Mouse (Mus musculus) liver, embryonic 16.5 days (tissue): ENCODE measurements around the gene Vpreb2. TPM values are rescaled to one million over a fixed set of nuclear protein-coding genes. Genes with fewer than 3 reads are reported as not detected.

Source experiments
- ATAC-seq: fragments of 200-750 bp; cut with Nextera tagmentation; 2 replicates; pipeline ENCODE4 v1.8.0; 2017; ENCODE audit warnings: low read depth, mild to moderate bottlenecking, moderate number of reproducible peaks, moderate library complexity
- H3K27ac ChIP-seq: fragments of 300-500 bp; sonication (generic); 2 replicates; pipeline ENCODE4 v1.5.1; 2014; ENCODE audit warnings: mild to moderate bottlenecking, low read length
- H3K27me3 ChIP-seq: fragments of 300-500 bp; sonication (generic); 2 replicates; pipeline ENCODE4 v1.6.1; 2014; ENCODE audit warnings: low read depth, low read length, mixed read lengths; ENCODE audit not compliant: control insufficient read depth, insufficient read depth
- H3K36me3 ChIP-seq: fragments of 300-500 bp; sonication (generic); 2 replicates; pipeline ENCODE4 v1.6.1; 2014; ENCODE audit warnings: mild to moderate bottlenecking; ENCODE audit not compliant: control insufficient read depth, insufficient read depth
- H3K4me1 ChIP-seq: fragments of 300-500 bp; sonication (generic); 2 replicates; pipeline ENCODE4 v1.6.1; 2014; ENCODE audit warnings: low read depth, low read length, mixed read lengths; ENCODE audit not compliant: control insufficient read depth
- H3K4me2 ChIP-seq: fragments of 300-500 bp; sonication (generic); 2 replicates; pipeline ENCODE4 v1.6.1; 2014; ENCODE audit warnings: low read depth, low read length, mixed read lengths
- H3K4me3 ChIP-seq: fragments of 300-500 bp; sonication (generic); 2 replicates; pipeline ENCODE4 v1.5.1; 2014; ENCODE audit warnings: low read depth, mild to moderate bottlenecking, low read length
- H3K9ac ChIP-seq: fragments of 300-500 bp; sonication (generic); 2 replicates; pipeline ENCODE4 v1.6.1; 2014; ENCODE audit warnings: low read depth, low read length
- H3K9me3 ChIP-seq: fragments of 300-500 bp; sonication (generic); replicated peaks from 2 replicates; pipeline ENCODE4 v1.6.1; 2016; ENCODE audit warnings: low read length; ENCODE audit not compliant: control insufficient read depth
- WGBS: fragments of 180-500 bp; shearing (Covaris S2); extraction: QIAGEN DNeasy Blood & Tissue Kit; methylation state at CpG from one replicate; pipeline ENCODE4 v1.1.7; 2014; ENCODE audit not compliant: insufficient replicate concordance; 5-methylcytosine and 5-hydroxymethylcytosine counted together
- polyA plus RNA-seq: library from polyadenylated mRNA; unstranded; fragments of >200 nt; fragmentation: Nextera tagmentation; extraction: Ambion mirVana; gene quantifications from 2 replicates; pipeline ENCODE4 v1.2.1, GENCODE M21; 2015

Gene Vpreb2
- polyA plus RNA-seq: 2.3 and 2.5 TPM in 2 replicates

GRCm38 (mm10) chr16:17980128-17980527 lies at the start of gene Vpreb2:
Vpreb2 (plus strand) TSS chr16:17980428.
- Histone ChIP-seq H3K4me2 (no peak within 1 kb of the TSS), H3K27ac (no peak within 1 kb of the TSS), H3K4me3 (no peak within 1 kb of the TSS), H3K9ac (no peak within 1 kb of the TSS), H3K9me3 (no peaks in the 10 kb centered on the region), H3K4me1 (no peaks in the 10 kb centered on the region; the same call in 1 of the 2 replicates), H3K27me3 (no peaks in the 10 kb centered on the region), H3K36me3 (no peaks in the 10 kb centered on the region)
- ATAC-seq: no peak
- 37% methylated on average over 1 of the region's 1 CpGs for WGBS

DNA sequence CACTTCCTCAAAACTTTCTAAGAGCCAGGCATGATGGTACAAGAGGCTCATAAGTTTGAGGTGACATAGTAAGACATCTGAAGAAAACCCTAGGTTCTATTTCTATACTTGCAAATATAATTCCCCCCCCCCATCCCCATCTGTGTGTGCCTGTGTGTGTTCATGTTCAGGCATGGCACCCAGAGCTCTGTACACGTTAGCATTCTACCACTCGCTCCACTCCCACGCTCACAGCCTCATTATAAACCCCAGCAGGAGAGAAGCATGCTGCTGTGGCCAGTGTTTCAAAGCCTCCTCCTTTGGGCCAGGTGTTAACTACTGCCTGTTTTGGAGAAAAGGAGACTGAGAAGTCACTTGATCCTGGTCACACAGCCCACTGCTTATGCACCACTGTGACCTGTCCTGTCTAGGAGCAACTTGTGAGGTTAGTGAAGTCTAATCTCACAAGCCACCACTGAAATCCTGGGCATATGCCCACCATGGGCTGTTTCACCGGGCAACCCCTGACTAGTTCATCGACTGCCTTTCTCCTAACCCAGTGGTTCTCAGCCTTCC lies 48.2 kb upstream of the Vpreb2 start:
- Histone ChIP-seq H3K27ac (no peak overlapping the region), H3K4me1 (peaks cover 29% of the 10 kb centered on the region), H3K27me3 (no peaks in the 10 kb centered on the region), H3K9me3 (no peaks in the 10 kb centered on the region), H3K4me2 (no peak overlapping the region), H3K9ac (no peak overlapping the region), H3K36me3 (no peaks in the 10 kb centered on the region), H3K4me3 (no peak overlapping the region)
- 71% methylated on average over 5 of the region's 5 CpGs for WGBS
- ATAC-seq: no peak

- Histone ChIP-seq H3K9ac (no peak overlapping the region), H3K4me2 (no peak overlapping the region), H3K27ac (peak overlapping the region; percentile 76), H3K9me3 (no peaks in the 10 kb centered on the region), H3K27me3 (no peaks in the 10 kb centered on the region), H3K4me3 (no peak overlapping the region), H3K4me1 (peaks cover 28% of the 10 kb centered on the region), H3K36me3 (no peaks in the 10 kb centered on the region)
- peak; percentile 66 for ATAC-seq
- 28% methylated on average over 9 of the region's 9 CpGs for WGBS
Measured at GRCm38 (mm10) chr16:17933594-17934444, 46.4 kb upstream of the Vpreb2 start.

- no peak for ATAC-seq
- H3K4me1 ChIP-seq: peaks cover 31% of the 10 kb centered on the region
- 25% methylated on average over 3 of the region's 3 CpGs for WGBS
- peak overlapping the region; percentile 7; the same call in 1 of the 2 replicates for H3K27ac ChIP-seq
- H3K4me3 ChIP-seq: no peak overlapping the region
- H3K9ac ChIP-seq: no peak overlapping the region
- H3K36me3 ChIP-seq: no peaks in the 10 kb centered on the region
- no peak overlapping the region for H3K4me2 ChIP-seq
- no peaks in the 10 kb centered on the region for H3K9me3 ChIP-seq
- no peaks in the 10 kb centered on the region for H3K27me3 ChIP-seq
Measured at GRCm38 (mm10) chr16:17934445-17934910, 45.8 kb upstream of the Vpreb2 start.

DNA sequence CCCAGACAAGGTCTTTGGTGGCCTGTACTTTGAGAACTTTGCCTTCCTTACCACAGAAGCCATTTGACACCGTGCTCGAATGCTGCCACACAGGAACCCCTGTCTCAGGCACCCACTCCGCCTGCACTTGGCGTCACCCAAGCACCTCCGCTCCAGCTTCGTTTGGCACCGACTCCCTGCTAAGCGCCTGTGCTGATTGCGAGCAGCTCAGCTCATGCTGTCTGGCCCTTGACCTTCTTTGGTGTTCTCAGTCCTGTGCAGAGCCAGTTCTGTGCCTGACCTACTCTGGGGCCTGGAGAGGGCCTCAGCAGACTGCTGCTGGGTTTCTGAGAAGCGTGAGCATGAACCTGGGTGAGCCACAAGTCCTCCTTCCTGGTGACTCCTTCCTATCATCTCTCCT lies 43.5 kb upstream of the Vpreb2 start:
- ATAC-seq: no peak
- H3K27me3 ChIP-seq: no peaks in the 10 kb centered on the region
- H3K9me3 ChIP-seq: no peaks in the 10 kb centered on the region
- H3K4me1 ChIP-seq: peaks cover 33% of the 10 kb centered on the region
- H3K4me2 ChIP-seq: no peak overlapping the region
- WGBS: 71% methylated on average over 10 of the region's 10 CpGs
- no peak overlapping the region for H3K27ac ChIP-seq
- H3K9ac ChIP-seq: no peak overlapping the region
- H3K4me3 ChIP-seq: no peak overlapping the region
- no peaks in the 10 kb centered on the region for H3K36me3 ChIP-seq

GRCm38 (mm10) chr16:17938187-17938586 lies 42.0 kb upstream of the Vpreb2 start:
- Histone ChIP-seq H3K4me2 (no peak overlapping the region), H3K9me3 (no peaks in the 10 kb centered on the region), H3K27ac (no peak overlapping the region), H3K36me3 (no peaks in the 10 kb centered on the region), H3K4me1 (peaks cover 33% of the 10 kb centered on the region), H3K9ac (no peak overlapping the region), H3K4me3 (no peak overlapping the region), H3K27me3 (no peaks in the 10 kb centered on the region)
- ATAC-seq: no peak
- 25% methylated on average over 7 of the region's 7 CpGs for WGBS

GRCm38 (mm10) chr16:17938821-17939220 lies 41.4 kb upstream of the Vpreb2 start:
- H3K9ac ChIP-seq: peak overlapping the region; percentile 33; the same call in 1 of the 2 replicates
- peak; percentile 93 for ATAC-seq
- no peaks in the 10 kb centered on the region for H3K9me3 ChIP-seq
- H3K27ac ChIP-seq: peak overlapping the region; percentile 83
- H3K27me3 ChIP-seq: no peaks in the 10 kb centered on the region
- no peak overlapping the region for H3K4me3 ChIP-seq
- 4% methylated on average over 7 of the region's 7 CpGs for WGBS
- no peaks in the 10 kb centered on the region for H3K36me3 ChIP-seq
- H3K4me2 ChIP-seq: peak overlapping the region; percentile 40
- H3K4me1 ChIP-seq: peaks cover 27% of the 10 kb centered on the region

GRCm38 (mm10) chr16:17939255-17939751 lies 40.9 kb upstream of the Vpreb2 start:
- Histone ChIP-seq H3K4me1 (peaks cover 23% of the 10 kb centered on the region), H3K27me3 (no peaks in the 10 kb centered on the region), H3K27ac (peak overlapping the region; percentile 83), H3K9me3 (no peaks in the 10 kb centered on the region), H3K4me2 (peak overlapping the region; percentile 40), H3K9ac (peak overlapping the region; percentile 37), H3K4me3 (no peak overlapping the region), H3K36me3 (no peaks in the 10 kb centered on the region)
- WGBS: 17% methylated on average over 9 of the region's 9 CpGs
- peak; percentile 90 for ATAC-seq

- no peak for ATAC-seq
- Histone ChIP-seq H3K9ac (no peak overlapping the region), H3K27ac (no peak overlapping the region), H3K4me1 (peaks cover 12% of the 10 kb centered on the region), H3K9me3 (no peaks in the 10 kb centered on the region), H3K4me2 (no peak overlapping the region), H3K36me3 (no peaks in the 10 kb centered on the region), H3K27me3 (no peaks in the 10 kb centered on the region), H3K4me3 (no peak overlapping the region)
- 65% methylated on average over 8 of the region's 8 CpGs for WGBS
Measured at GRCm38 (mm10) chr16:17943466-17943865, 36.8 kb upstream of the Vpreb2 start.
